Mouse (Mus musculus) heart, adult 2 months (tissue): ENCODE data around the gene Mbd3.
A peak's percentile ranks its signal among the peaks of the same experiment; 100 is the strongest.

Experiments
- CTCF ChIP-seq: fragments of 200-600 bp; IDR thresholded peaks from 2 replicates; pipeline ENCODE4 v1.8.1; 2022; ENCODE audit warnings: antibody characterized with exemption, mild to moderate bottlenecking, moderate library complexity
- POLR2A ChIP-seq: fragments of 200-500 bp; IDR thresholded peaks from 2 replicates; pipeline ENCODE4 v1.6.1; 2011; ENCODE audit warnings: mild to moderate bottlenecking, low read depth, low read length, control low read depth; ENCODE audit not compliant: insufficient read depth

- TF ChIP-seq CTCF (peak; percentile 33; the same call in 1 of the 2 replicates), POLR2A (peak; percentile 64)
These were observed 595 bp downstream of the Mbd3 start for GRCm38 (mm10) chr10:80398719-80399190.
